Mouse (Mus musculus): ENCODE measurements around the gene Tsc22d4. TPM values are rescaled to one million over a fixed set of nuclear protein-coding genes. Genes with fewer than 3 reads are reported as not detected.
"Not testable (repeated sequence)": the region's sequence is repeated elsewhere in the genome, so short reads cannot be mapped to it uniquely, and the experiment has no call there.

The Tsc22d4 gene
- total RNA-seq, 2 experiments from 2014 or later, result 150 to 156 TPM

GRCm38 (mm10) chr5:137744197-137744596, 1.3 kb upstream of the Tsc22d4 start:
- H3K4me3 ChIP-seq, result no peak overlapping the region
- H3K27ac ChIP-seq, result no peak overlapping the region
- no peak for DNase-seq (ENCODE audit: extremely low spot score in 1 of 2, low spot score in 2 of 2)
- no peak for TF ChIP-seq CTCF (IDR thresholded peaks at IDR 0.05)
- intact Hi-C loops (cut with DNase I), result no loop called here

- Histone ChIP-seq H3K4me3 (peak overlapping the region; percentile 77), H3K27ac (peak overlapping the region; percentile 66)
- peak in 1 of 2 experiments; percentile 46 for DNase-seq (ENCODE audit: extremely low spot score in 1 of 2, low spot score in 2 of 2)
- no peak for TF ChIP-seq CTCF (IDR thresholded peaks at IDR 0.05)
- intact Hi-C loops (cut with DNase I), result loop anchor here (5.0 kb wide), 2 partner anchors 214 to 234 kb away; partner anchors contain the start of genes Epo and Gnb2
Observed at GRCm38 (mm10) chr5:137746282-137746850, 836 bp downstream of the Tsc22d4 start.

- H3K27ac ChIP-seq, result peak overlapping the region; percentile 66
- no peak for TF ChIP-seq CTCF (IDR thresholded peaks at IDR 0.05)
- intact Hi-C loops (cut with DNase I), result loop anchor here (5.0 kb wide), 2 partner anchors 215 to 235 kb away; partner anchors contain the start of genes Epo and Gnb2
- peak overlapping the region; percentile 77 for H3K4me3 ChIP-seq
- DNase-seq (ENCODE audit: extremely low spot score in 1 of 2, low spot score in 2 of 2), result no peak
Observed at GRCm38 (mm10) chr5:137746851-137747325, 1.4 kb downstream of the Tsc22d4 start.

GRCm38 (mm10) chr5:137747326-137747961, 1.9 kb downstream of the Tsc22d4 start:
- Histone ChIP-seq H3K27ac (peak overlapping the region; percentile 66), H3K4me3 (peak overlapping the region; percentile 77)
- intact Hi-C loops (cut with DNase I), result loop anchor here (5.0 kb wide), 2 partner anchors 215 to 235 kb away; partner anchors contain the start of genes Epo and Gnb2
- TF ChIP-seq CTCF (IDR thresholded peaks at IDR 0.05), result no peak; the same call in 1 of the 2 replicates
- DNase-seq (ENCODE audit: extremely low spot score in 1 of 2, low spot score in 2 of 2), result peak in 1 of 2 experiments; percentile 29

GRCm38 (mm10) chr5:137748130-137748770, 2.7 kb downstream of the Tsc22d4 start:
- Histone ChIP-seq H3K4me3 (peak overlapping the region; percentile 28), H3K27ac (no peak overlapping the region)
- DNase-seq (ENCODE audit: extremely low spot score in 1 of 2, low spot score in 2 of 2), result no peak
- no peak for TF ChIP-seq CTCF (IDR thresholded peaks at IDR 0.05)
- intact Hi-C loops (cut with DNase I), result loop anchor here (5.0 kb wide), 2 partner anchors 216 to 236 kb away; partner anchors contain the start of genes Epo and Gnb2

GRCm38 (mm10) chr5:137749196-137749836, 3.8 kb downstream of the Tsc22d4 start:
- H3K4me3 ChIP-seq, result no peak overlapping the region
- no peak overlapping the region for H3K27ac ChIP-seq
- no peak for DNase-seq (ENCODE audit: extremely low spot score in 1 of 2, low spot score in 2 of 2)
- intact Hi-C loops (cut with DNase I), result loop anchor here (5.0 kb wide), 2 partner anchors 217 to 237 kb away; partner anchors contain the start of genes Epo and Gnb2
- TF ChIP-seq CTCF (IDR thresholded peaks at IDR 0.05), result no peak

- intact Hi-C loops (cut with DNase I); DNase-seq (ENCODE audit: extremely low spot score in 1 of 2, low spot score in 2 of 2); H3K4me3 ChIP-seq; H3K27ac ChIP-seq: not testable (repeated sequence)
Observed at GRCm38 (mm10) chr5:137750212-137750611, 4.7 kb downstream of the Tsc22d4 start.

- intact Hi-C loops (cut with DNase I), result no loop called here
- H3K27ac ChIP-seq, result no peak overlapping the region
- DNase-seq (ENCODE audit: extremely low spot score in 1 of 2, low spot score in 2 of 2), result no peak
Observed at GRCm38 (mm10) chr5:137751221-137751887, 5.8 kb downstream of the Tsc22d4 start.

GRCm38 (mm10) chr5:137751988-137752387, 6.5 kb downstream of the Tsc22d4 start:
- H3K4me3 ChIP-seq, result no peak overlapping the region
- no peak for DNase-seq (ENCODE audit: extremely low spot score in 1 of 2, low spot score in 2 of 2)
- H3K27ac ChIP-seq, result no peak overlapping the region
- intact Hi-C loops (cut with DNase I), result no loop called here
- TF ChIP-seq CTCF (IDR thresholded peaks at IDR 0.05), result no peak

More at GRCm38 (mm10) chr5:137751221-137751887, 5.8 kb downstream of the Tsc22d4 start:
- H3K4me3 ChIP-seq, result no peak overlapping the region
- no peak for TF ChIP-seq CTCF (IDR thresholded peaks at IDR 0.05)

- DNase-seq (ENCODE audit: extremely low spot score in 1 of 2, low spot score in 2 of 2), result no peak
- no peak overlapping the region for H3K27ac ChIP-seq
- intact Hi-C loops (cut with DNase I), result no loop called here
- no peak for TF ChIP-seq CTCF (IDR thresholded peaks at IDR 0.05)
- H3K4me3 ChIP-seq, result no peak overlapping the region
Observed at GRCm38 (mm10) chr5:137753111-137753832, 7.7 kb downstream of the Tsc22d4 start.
